Mouse (Mus musculus) testis, adult 2 months (tissue): Measurements from ENCODE around the gene Aunip. TPM values are rescaled to one million over a fixed set of nuclear protein-coding genes. Genes with fewer than 3 reads are reported as not detected.

ENCODE experiments used
- H3K27ac ChIP-seq: fragments of 200-500 bp; 2 replicates; pipeline ENCODE4 v1.5.1; 2012; ENCODE audit warnings: low read depth, low read length; ENCODE audit not compliant: control insufficient read depth, insufficient read depth
- H3K27me3 ChIP-seq: fragments of 200-500 bp; 2 replicates; pipeline ENCODE4 v1.6.1; 2012; ENCODE audit warnings: mild to moderate bottlenecking, low read length, moderate library complexity; ENCODE audit not compliant: control insufficient read depth, insufficient read depth
- H3K36me3 ChIP-seq: fragments of 200-500 bp; 2 replicates; pipeline ENCODE4 v1.6.1; 2012; ENCODE audit warnings: mild to moderate bottlenecking, low read length; ENCODE audit not compliant: control insufficient read depth, insufficient read depth
- H3K4me1 ChIP-seq: fragments of 200-500 bp; 2 replicates; pipeline ENCODE4 v1.6.1; 2012; ENCODE audit warnings: low read length; ENCODE audit not compliant: control insufficient read depth, insufficient read depth
- H3K4me3 ChIP-seq: fragments of 200-500 bp; 2 replicates; pipeline ENCODE4 v1.5.1; 2012; ENCODE audit warnings: low read depth, mild to moderate bottlenecking, low read length, moderate library complexity, mixed read lengths; ENCODE audit not compliant: control insufficient read depth
- CTCF ChIP-seq: fragments of 200-500 bp; IDR thresholded peaks from 2 replicates; pipeline ENCODE4 v1.5.1; 2012; ENCODE audit warnings: low read depth, mild to moderate bottlenecking, inconsistent platforms, low read length, moderate library complexity; ENCODE audit not compliant: control insufficient read depth, insufficient read depth, insufficient replicate concordance
- POLR2A ChIP-seq: fragments of 200-500 bp; IDR thresholded peaks from 2 replicates; pipeline ENCODE4 v1.6.1; 2012; ENCODE audit warnings: low read depth, mild to moderate bottlenecking, inconsistent platforms, low read length, moderate library complexity; ENCODE audit not compliant: control insufficient read depth
- polyA plus RNA-seq: library from polyadenylated mRNA; depleted of rRNA; stranded (reverse); fragments of >200 nt; gene quantifications from 2 replicates; pipeline ENCODE4 v1.2.3, GENCODE M21; 2012

Aunip gene
- polyA plus RNA-seq, 1 experiment: 3.8 TPM

GRCm38 (mm10) chr4:134542726-134543125 is 31.9 kb downstream of the Aunip start:
- TF ChIP-seq POLR2A (no peak), CTCF (no peak)
- no peaks in the 10 kb centered on the region for H3K4me1 ChIP-seq
- H3K4me3 ChIP-seq: no peak overlapping the region
- H3K27ac ChIP-seq: no peak overlapping the region
- no peaks in the 10 kb centered on the region for H3K27me3 ChIP-seq
- no peaks in the 10 kb centered on the region for H3K36me3 ChIP-seq

- TF ChIP-seq CTCF (peak; percentile 79; the same call in 1 of the 2 replicates), POLR2A (no peak)
- H3K36me3 ChIP-seq: no peaks in the 10 kb centered on the region
Observed at GRCm38 (mm10) chr4:134543261-134543660, 32.5 kb downstream of the Aunip start.

GRCm38 (mm10) chr4:134546814-134547705 is 36.3 kb downstream of the Aunip start:
- Histone ChIP-seq H3K27me3 (no peaks in the 10 kb centered on the region; the same call in 1 of the 2 replicates), H3K4me3 (no peak overlapping the region), H3K27ac (no peak overlapping the region), H3K36me3 (no peaks in the 10 kb centered on the region), H3K4me1 (no peaks in the 10 kb centered on the region)
- TF ChIP-seq CTCF (no peak), POLR2A (no peak)

More at GRCm38 (mm10) chr4:134543261-134543660, 32.5 kb downstream of the Aunip start:
- no peak overlapping the region for H3K27ac ChIP-seq
- no peak overlapping the region for H3K4me3 ChIP-seq
- no peaks in the 10 kb centered on the region for H3K27me3 ChIP-seq
- H3K4me1 ChIP-seq: no peaks in the 10 kb centered on the region

- no peak for TF ChIP-seq POLR2A
- no peaks in the 10 kb centered on the region for H3K4me1 ChIP-seq
- H3K27me3 ChIP-seq: no peaks in the 10 kb centered on the region; the same call in 1 of the 2 replicates
- no peak overlapping the region for H3K4me3 ChIP-seq
- no peak overlapping the region for H3K27ac ChIP-seq
- no peaks in the 10 kb centered on the region for H3K36me3 ChIP-seq
Observed at GRCm38 (mm10) chr4:134548169-134548938, 37.6 kb downstream of the Aunip start.

- Histone ChIP-seq H3K4me3 (no peak overlapping the region), H3K27ac (no peak overlapping the region), H3K4me1 (no peaks in the 10 kb centered on the region), H3K36me3 (no peaks in the 10 kb centered on the region), H3K27me3 (no peaks in the 10 kb centered on the region; the same call in 1 of the 2 replicates)
- TF ChIP-seq POLR2A: no peak
- peak; percentile 50; the same call in 1 of the 2 replicates for TF ChIP-seq CTCF
Observed at GRCm38 (mm10) chr4:134549899-134550298, 39.1 kb downstream of the Aunip start.

GRCm38 (mm10) chr4:134551494-134552316 is 40.9 kb downstream of the Aunip start, which contains the start of gene Selenon:
Selenon (minus strand) TSS chr4:134552166.
- H3K27ac ChIP-seq: no peak within 1 kb of the TSS
- TF ChIP-seq POLR2A: no peak
- TF ChIP-seq CTCF: no peak
- H3K27me3 ChIP-seq: no peaks in the 10 kb centered on the region; the same call in 1 of the 2 replicates
- H3K4me1 ChIP-seq: no peaks in the 10 kb centered on the region
- H3K4me3 ChIP-seq: peak within 1 kb of the TSS; percentile 41
- no peaks in the 10 kb centered on the region for H3K36me3 ChIP-seq
